Mouse (Mus musculus) Patski (cell line): ENCODE results near the gene Fdps. TPM values are rescaled to one million over a fixed set of nuclear protein-coding genes. Genes with fewer than 3 reads are reported as not detected.
"Not testable (repeated sequence)": the region's sequence is repeated elsewhere in the genome, so short reads cannot be mapped to it uniquely, and the experiment has no call there.

Source experiments
- ATAC-seq: fragments of 100-300 bp; one replicate; pipeline ENCODE4 v1.8.0; 2021
- CTCF ChIA-PET: fragments of 350-600 bp; sonication (Branson Sonifier 250); formaldehyde crosslinking; loops from one replicate; lab custom pipeline; 2022; ENCODE audit warnings: inconsistent platforms; lab: Charles Lee
- POLR2A ChIA-PET: fragments of 350-600 bp; sonication (Branson Sonifier 250); formaldehyde crosslinking; loops from one replicate; lab custom pipeline; 2022; ENCODE audit warnings: antibody characterized with exemption, inconsistent platforms; lab: Charles Lee
- DNase-seq: peaks from one replicate; pipeline ENCODE4 v3.0.0-alpha.2; 2011; ENCODE audit warnings: low read depth, low spot score
- H3K27me3 ChIP-seq: fragments of 371-371 bp; one replicate; pipeline ENCODE4 v1.5.1; 2021
- CTCF ChIP-seq: fragments of 100-300 bp; IDR thresholded peaks from one replicate; pipeline ENCODE4 v1.5.1; 2021
- in situ Hi-C: fragments of 300-500 bp; cut with MboI; formaldehyde crosslinking; loops from 3 replicates; pipeline ENCODE4 v1.11.1; 2018; ENCODE audit warnings: low pct_unique_long_range_greater_than_20kb, mixed read lengths
- polyA plus RNA-seq: library from polyadenylated mRNA; unstranded; gene quantifications from one replicate; pipeline ENCODE4 v1.2.3, GENCODE M21; 2021

Gene Fdps
- polyA plus RNA-seq, 1 experiment from 2014 or later = 191 TPM

- POLR2A ChIA-PET = interaction anchor here (0.6 to 1.6 kb wide), 11 partner anchors 8 to 124 kb away, joined by 3 to 8 read pairs (median 5); partner anchors contain the start of genes Clk2, Fdps, Gm43738 and Hcn3
- ATAC-seq (peak; percentile 67), DNase-seq (peak; percentile 57)
- in situ Hi-C loops = loop anchor here (5.0 kb wide), 1 partner anchor 66 kb away; no protein-coding TSS in a partner anchor
- no peaks in the 10 kb centered on the region for H3K27me3 ChIP-seq
- CTCF ChIA-PET = interaction anchor here (0.8 to 3.2 kb wide), 16 partner anchors 8 to 151 kb away, joined by 3 to 16 read pairs (median 4); partner anchors contain the start of genes Clk2 and Scamp3
- TF ChIP-seq CTCF = no peak
These were observed 10.8 kb downstream of the Fdps start for GRCm38 (mm10) chr3:89090694-89091655.

- in situ Hi-C loops = loop anchor here (5.0 kb wide), 3 partner anchors 67 to 127 kb away; partner anchors contain the start of gene Thbs3
- ChIA-PET POLR2A (interaction anchor here (0.6 to 1.6 kb wide), 6 partner anchors 70 to 1239 kb away, joined by 3 to 6 read pairs (median 4); partner anchors contain the start of genes Hcn3 and Thbs3), CTCF (interaction anchor here (0.9 to 2.4 kb wide), 9 partner anchors 9 to 151 kb away, joined by 3 to 8 read pairs (median 4); partner anchors contain the start of genes Clk2 and Scamp3)
- ATAC-seq = peak; percentile 66
- DNase-seq = peak; percentile 68
- no peaks in the 10 kb centered on the region for H3K27me3 ChIP-seq
- no peak for TF ChIP-seq CTCF
These were observed 11.7 kb downstream of the Fdps start for GRCm38 (mm10) chr3:89089882-89090591.

DNA sequence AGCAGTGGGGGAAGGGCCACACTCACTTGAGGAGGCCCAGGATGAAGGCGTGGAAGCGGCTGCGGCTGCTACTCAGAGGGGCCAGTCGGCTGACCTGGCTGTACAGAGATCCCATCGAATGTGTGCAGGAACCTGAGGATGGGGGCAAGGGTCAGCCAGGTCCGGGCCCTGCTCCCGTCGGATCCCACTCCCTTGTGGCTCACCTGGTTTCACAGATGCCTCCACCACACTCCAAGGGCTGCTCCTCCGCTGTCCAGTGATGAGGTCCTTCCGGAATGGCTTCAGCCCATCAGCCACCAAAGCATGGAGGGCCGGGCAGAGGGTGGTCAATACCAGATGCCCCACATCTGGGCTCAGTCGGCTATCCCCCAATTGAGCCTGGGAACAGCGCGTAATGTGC is 12.8 kb downstream of the Fdps start:
- ATAC-seq = no peak
- in situ Hi-C loops = loop anchor here (5.0 kb wide), 2 partner anchors 103 to 128 kb away; partner anchors contain the start of gene Thbs3
- CTCF ChIA-PET = interaction anchor here (1.5 to 2.4 kb wide), 2 partner anchors 75 to 150 kb away, joined by 3 to 8 read pairs; partner anchors contain the start of gene Clk2
- no peak for TF ChIP-seq CTCF
- DNase-seq = no peak
- POLR2A ChIA-PET = interaction anchor here (1.1 kb wide), 1 partner anchor 15 kb away, joined by 6 read pairs; no protein-coding TSS in a partner anchor
- H3K27me3 ChIP-seq = no peaks in the 10 kb centered on the region

DNA sequence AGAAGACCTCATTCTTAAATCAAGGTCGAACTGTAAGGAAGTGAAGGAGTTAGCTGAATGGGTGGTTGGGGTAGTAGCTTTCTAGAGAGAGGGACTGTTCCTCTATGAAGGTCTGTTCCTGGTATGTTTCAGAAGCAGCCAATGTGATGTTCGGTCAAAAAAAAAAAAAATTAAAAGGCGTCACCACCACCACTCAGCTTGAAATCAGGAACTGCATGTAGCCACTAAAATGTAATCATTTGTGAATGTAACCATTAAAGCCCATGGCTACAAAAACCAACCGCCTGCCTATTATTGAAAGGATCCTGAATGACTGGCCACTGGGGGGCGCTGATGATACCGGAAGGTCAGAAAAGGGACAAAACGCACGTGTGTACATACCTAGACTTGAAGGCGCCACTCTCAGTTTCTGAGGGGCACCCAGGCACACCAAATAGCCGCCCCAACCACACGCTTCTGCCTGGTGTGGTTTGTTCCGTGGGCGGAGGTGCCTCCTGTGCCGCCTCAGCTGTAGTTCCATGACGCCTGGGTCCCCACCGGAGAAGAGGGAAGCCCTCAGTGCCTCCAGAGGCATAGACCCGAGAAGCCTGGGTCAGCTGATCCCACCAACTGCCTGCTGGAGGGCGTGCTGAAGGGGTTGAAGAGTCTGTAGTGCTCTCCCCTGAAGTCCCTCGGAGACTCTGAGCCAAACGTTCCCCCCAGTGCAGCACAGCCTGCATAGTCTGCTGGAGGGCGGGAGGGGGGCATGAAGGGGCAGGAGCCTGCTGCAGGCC is 14.2 kb downstream of the Fdps start:
- ATAC-seq (no peak), DNase-seq (no peak)
- TF ChIP-seq CTCF = no peak
- in situ Hi-C loops = loop anchor here (5.0 kb wide), 2 partner anchors 105 to 130 kb away; partner anchors contain the start of gene Thbs3
- H3K27me3 ChIP-seq = no peaks in the 10 kb centered on the region
- ChIA-PET CTCF (interaction anchor here (0.9 to 2.2 kb wide), 16 partner anchors 9 to 157 kb away, joined by 3 to 9 read pairs (median 4); partner anchors contain the start of genes Hcn3 and Scamp3), POLR2A (interaction anchor here (0.6 to 1.1 kb wide), 6 partner anchors 8 to 184 kb away, joined by 3 to 6 read pairs (median 3); partner anchors contain the start of genes Scamp3 and Thbs3)

- TF ChIP-seq CTCF = no peak
- ChIA-PET POLR2A (interaction anchor here (0.5 kb wide), 1 partner anchor 100 kb away, joined by 3 read pairs; no protein-coding TSS in a partner anchor), CTCF (interaction anchor here (1.0 kb wide), 2 partner anchors 8 to 145 kb away, joined by 3 read pairs; no protein-coding TSS in a partner anchor)
- H3K27me3 ChIP-seq = no peaks in the 10 kb centered on the region
- ATAC-seq (no peak), DNase-seq (no peak)
- in situ Hi-C loops = loop anchor here (5.0 kb wide), 2 partner anchors 108 to 133 kb away; partner anchors contain the start of gene Thbs3
These were observed 17.0 kb downstream of the Fdps start for GRCm38 (mm10) chr3:89084654-89085190.

DNA sequence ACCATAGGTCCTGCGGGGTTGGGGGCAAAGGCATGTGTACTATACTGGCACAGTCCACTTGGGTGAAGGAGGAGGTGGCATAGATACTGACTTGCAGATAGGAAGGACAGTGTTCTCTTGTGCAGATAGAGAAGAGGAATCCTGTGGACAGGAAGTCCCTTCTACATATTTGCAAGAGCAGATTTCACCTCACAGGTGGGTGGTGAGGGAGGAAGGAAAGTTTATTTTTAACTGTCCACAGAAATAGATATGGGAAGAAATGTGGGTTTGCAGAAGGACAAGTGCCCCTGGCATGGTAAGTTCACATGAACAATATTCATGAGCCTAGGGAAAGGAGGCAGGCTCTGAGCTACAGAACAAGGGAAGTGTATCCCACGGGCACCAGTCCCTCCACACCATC is 17.6 kb downstream of the Fdps start:
- POLR2A ChIA-PET = no interaction called here
- in situ Hi-C loops = no loop called here
- ATAC-seq (no peak), DNase-seq (no peak)
- CTCF ChIA-PET = no interaction called here
- TF ChIP-seq CTCF = no peak
- H3K27me3 ChIP-seq = no peaks in the 10 kb centered on the region

DNA sequence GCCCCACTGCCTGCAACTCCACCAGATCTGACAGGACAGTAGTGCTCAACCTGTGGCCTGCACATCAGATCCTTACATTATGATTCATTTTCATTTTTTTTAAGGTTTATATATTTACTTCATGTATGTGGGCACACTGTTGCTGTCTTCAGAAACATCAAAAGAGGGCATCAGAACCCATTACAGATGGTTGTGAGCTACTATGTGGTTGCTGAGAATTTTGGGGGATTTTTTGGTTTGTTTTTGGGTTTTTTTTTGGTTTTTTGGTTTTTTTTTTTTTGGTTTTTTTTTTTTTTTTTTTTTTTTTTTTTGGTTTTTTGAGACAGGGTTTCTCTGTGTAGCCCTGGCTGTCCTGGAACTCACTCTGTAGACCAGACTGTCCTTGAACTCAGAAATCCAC is 19.5 kb downstream of the Fdps start:
- ATAC-seq, in situ Hi-C loops, CTCF ChIA-PET, POLR2A ChIA-PET, DNase-seq, H3K27me3 ChIP-seq: not testable (repeated sequence)

GRCm38 (mm10) chr3:89077383-89077782 is 24.4 kb downstream of the Fdps start:
- in situ Hi-C loops = no loop called here
- POLR2A ChIA-PET = interaction anchor here (0.7 kb wide), 1 partner anchor 11 kb away, joined by 3 read pairs; no protein-coding TSS in a partner anchor

GRCm38 (mm10) chr3:89067265-89067664 is 34.5 kb downstream of the Fdps start:
- in situ Hi-C loops = no loop called here
- ATAC-seq = no peak
- ChIA-PET CTCF (no interaction called here), POLR2A (no interaction called here)
- H3K27me3 ChIP-seq = no peaks in the 10 kb centered on the region
- no peak for DNase-seq
- TF ChIP-seq CTCF = no peak

More at GRCm38 (mm10) chr3:89077383-89077782, 24.4 kb downstream of the Fdps start:
- ATAC-seq (no peak), DNase-seq (no peak)
- TF ChIP-seq CTCF = no peak
- H3K27me3 ChIP-seq = no peaks in the 10 kb centered on the region
- CTCF ChIA-PET = interaction anchor here (1.3 kb wide), 3 partner anchors 8 to 15 kb away, joined by 3 to 4 read pairs (median 3); no protein-coding TSS in a partner anchor
